Mouse (Mus musculus) CH12.LX (cell line): ENCODE results near the gene Itpr1. TPM values are rescaled to one million over a fixed set of nuclear protein-coding genes. Genes with fewer than 3 reads are reported as not detected.

Source experiments
- DNase-seq: peaks from one replicate; pipeline ENCODE4 v3.0.0-alpha.2; 2013; ENCODE audit errors: extremely low read depth
- H3K27ac ChIP-seq: 2 replicates; pipeline ENCODE4 v1.5.1; 2012; ENCODE audit warnings: low read depth, mild to moderate bottlenecking, control low read depth, moderate library complexity; ENCODE audit not compliant: insufficient read depth
- H3K27me3 ChIP-seq: replicated peaks from 2 replicates; pipeline ENCODE3; 2012; ENCODE audit warnings: inconsistent platforms
- H3K36me3 ChIP-seq, 2 experiments: replicated peaks in 1 of 2; 2 replicates each; pipeline versions ENCODE3 to v1.6.1; 2012; ENCODE audit warnings: inconsistent platforms in 1 of 2, low read length in 1 of 2, mild to moderate bottlenecking in 1 of 2, mixed read lengths in 1 of 2, moderate library complexity in 1 of 2; ENCODE audit not compliant: control insufficient read depth in 1 of 2, insufficient read depth in 1 of 2
- H3K4me1 ChIP-seq, 2 experiments: 2 replicates each; pipeline ENCODE4 v1.6.1; 2012; ENCODE audit warnings: inconsistent platforms in 1 of 2, moderate library complexity in 1 of 2; ENCODE audit not compliant: insufficient read depth in 2 of 2, control insufficient read depth in 1 of 2
- H3K4me2 ChIP-seq: 2 replicates; pipeline ENCODE4 v1.6.1; 2012; ENCODE audit warnings: low read depth, mild to moderate bottlenecking, control low read depth; ENCODE audit not compliant: poor library complexity, insufficient read depth, severe bottlenecking
- H3K4me3 ChIP-seq, 3 experiments: fragments of 150-350 bp in 1 of 3; sonication (generic) in 1 of 3; replicated peaks in 1 of 3; 2 replicates each; pipeline versions ENCODE3 to v1.5.1; 2011 to 2012; ENCODE audit warnings: low read depth in 2 of 3, low read length in 2 of 3, mild to moderate bottlenecking in 2 of 3, moderate library complexity in 2 of 3, control low read depth in 1 of 3, improper control_type of control experiment in 1 of 3, inconsistent platforms in 1 of 3, mixed read lengths in 1 of 3; ENCODE audit not compliant: poor library complexity in 1 of 3
- H3K79me2 ChIP-seq: replicated peaks from 2 replicates; pipeline ENCODE4 v1.6.1; 2012; ENCODE audit warnings: mild to moderate bottlenecking, moderate library complexity; ENCODE audit not compliant: control insufficient read depth, poor library complexity, insufficient read depth, severe bottlenecking; ENCODE audit errors: extremely low read depth
- H3K9ac ChIP-seq: 2 replicates; pipeline ENCODE4 v1.6.1; 2012; ENCODE audit warnings: low read depth, mild to moderate bottlenecking, control low read depth, moderate library complexity; ENCODE audit not compliant: insufficient read depth
- H3K9me3 ChIP-seq: replicated peaks from 2 replicates; pipeline ENCODE3; 2012; ENCODE audit warnings: low read length, inconsistent platforms, mixed read lengths
- CHD2 ChIP-seq: IDR thresholded peaks from 2 replicates; pipeline ENCODE4 v1.6.1; 2011; ENCODE audit warnings: low read length, improper control_type of control experiment
- E2F4 ChIP-seq: IDR thresholded peaks from 2 replicates; pipeline ENCODE4 v1.6.1; 2011; ENCODE audit warnings: low read depth, low read length, improper control_type of control experiment; ENCODE audit not compliant: insufficient replicate concordance
- EP300 ChIP-seq: IDR thresholded peaks from 2 replicates; pipeline ENCODE4 v1.6.1; 2011; ENCODE audit warnings: low read length, improper control_type of control experiment
- ETS1 ChIP-seq: conservative IDR thresholded peaks from 2 replicates; pipeline ENCODE4 v1.6.1; 2012; ENCODE audit warnings: low read depth, mild to moderate bottlenecking, inconsistent platforms, low read length, improper control_type of control experiment, moderate library complexity
- HCFC1 ChIP-seq: IDR thresholded peaks from 2 replicates; pipeline ENCODE4 v1.6.1; 2012; ENCODE audit warnings: low read depth, mild to moderate bottlenecking, inconsistent platforms, low read length, improper control_type of control experiment
- JUN ChIP-seq: IDR thresholded peaks from 2 replicates; pipeline ENCODE4 v1.6.1; 2011; ENCODE audit warnings: low read depth, mild to moderate bottlenecking, low read length, improper control_type of control experiment, moderate library complexity; ENCODE audit not compliant: insufficient read depth
- KAT2A ChIP-seq: IDR thresholded peaks from 2 replicates; pipeline ENCODE4 v1.6.1; 2012; ENCODE audit warnings: low read length, improper control_type of control experiment, inconsistent platforms; ENCODE audit not compliant: insufficient replicate concordance
- MAX ChIP-seq: IDR thresholded peaks from 2 replicates; pipeline ENCODE4 v1.6.1; 2011; ENCODE audit warnings: low read length, improper control_type of control experiment
- MXI1 ChIP-seq: IDR thresholded peaks from 2 replicates; pipeline ENCODE4 v1.6.1; 2011; ENCODE audit warnings: mild to moderate bottlenecking, low read depth, low read length, improper control_type of control experiment
- MYC ChIP-seq: IDR thresholded peaks from 2 replicates; pipeline ENCODE4 v1.6.1; 2011; ENCODE audit warnings: low read depth, mild to moderate bottlenecking, improper control_type of control experiment, low read length
- NELFE ChIP-seq: IDR thresholded peaks from 2 replicates; pipeline ENCODE4 v1.6.1; 2011; ENCODE audit warnings: low read depth, low read length, improper control_type of control experiment
- NRF1 ChIP-seq: IDR thresholded peaks from 2 replicates; pipeline ENCODE4 v1.6.1; 2014; ENCODE audit warnings: low read depth, mild to moderate bottlenecking, inconsistent platforms, low read length, improper control_type of control experiment, moderate library complexity
- PAX5 ChIP-seq: IDR thresholded peaks from 2 replicates; pipeline ENCODE4 v1.6.1; 2012; ENCODE audit warnings: low read length, inconsistent platforms, mixed read lengths
- RAD21 ChIP-seq: IDR thresholded peaks from 2 replicates; pipeline ENCODE4 v1.6.1; 2011; ENCODE audit warnings: low read depth, mild to moderate bottlenecking, low read length, improper control_type of control experiment, moderate library complexity
- SIN3A ChIP-seq: IDR thresholded peaks from 2 replicates; pipeline ENCODE4 v1.6.1; 2012; ENCODE audit warnings: low read length, improper control_type of control experiment, inconsistent platforms
- USF1 ChIP-seq: IDR thresholded peaks from 2 replicates; pipeline ENCODE4 v1.6.1; 2014; ENCODE audit warnings: low read depth, mild to moderate bottlenecking, inconsistent platforms, low read length, improper control_type of control experiment
- ZKSCAN1 ChIP-seq: IDR thresholded peaks from 2 replicates; pipeline ENCODE4 v1.6.1; 2012; ENCODE audit warnings: low read depth, inconsistent platforms, low read length, improper control_type of control experiment, borderline replicate concordance
- ZNF384 ChIP-seq: IDR thresholded peaks from 2 replicates; pipeline ENCODE4 v1.6.1; 2012; ENCODE audit warnings: low read depth, low read length, improper control_type of control experiment, inconsistent platforms
- dilution Hi-C: fragments of 300-500 bp; cut with MboI; formaldehyde crosslinking; loops from 2 replicates; pipeline ENCODE4 v1.14.3; 2020; ENCODE audit warnings: low sequenced_read_pairs; ENCODE audit not compliant: extremely low pct_unique_long_range_greater_than_20kb, extremely low pct_ligation_motif_present
- in situ Hi-C: fragments of 300-500 bp; cut with MboI; formaldehyde crosslinking; loops from 3 replicates; pipeline ENCODE4 v1.14.3; 2019; ENCODE audit warnings: low sequenced_read_pairs, low pct_ligation_motif_present, low pct_unique_long_range_greater_than_20kb, mixed read lengths
- polyA plus RNA-seq: library from polyadenylated mRNA; unstranded; fragments of >175 nt; gene quantifications from 2 replicates; pipeline ENCODE4 v1.2.1, GENCODE M21; 2012; ENCODE audit warnings: low read depth; ENCODE audit not compliant: insufficient read length
- total RNA-seq, 2 experiments: library from RNA; depleted of rRNA; stranded (reverse); fragments of 300-350 nt in 1 of 2; fragments of >200 nt in 1 of 2; gene quantifications; 2 replicates each; pipeline ENCODE4 v1.2.3; 2012 to 2014

Gene Itpr1
- total and polyA plus RNA-seq, 3 experiments, result 42.8 to 73.1 (median 53.4) TPM

- TF ChIP-seq HCFC1 (no peak), PAX5 (no peak), MAX (no peak), EP300 (peak; percentile 52; the same call in 1 of the 2 replicates), KAT2A (no peak), MYC (no peak), SIN3A (no peak), ZKSCAN1 (no peak), NELFE (no peak), NRF1 (no peak)
- TF ChIP-seq, all 38 proteins: peak for 7
Observed at GRCm38 (mm10) chr6:108448016-108448735, 235.3 kb downstream of the Itpr1 start (continued).

GRCm38 (mm10) chr6:108448864-108449263, 236.0 kb downstream of the Itpr1 start:
- no peak overlapping the region for H3K4me3 ChIP-seq
- peaks cover 2 to 24% of the 10 kb centered on the region in 2 experiments for H3K4me1 ChIP-seq
- no peaks in the 10 kb centered on the region for H3K79me2 ChIP-seq
- H3K9ac ChIP-seq, result no peak overlapping the region
- no peaks in the 10 kb centered on the region for H3K9me3 ChIP-seq
- H3K4me2 ChIP-seq, result no peak overlapping the region
- dilution Hi-C loops, result no loop called here
- no peak for DNase-seq
- in situ Hi-C loops, result no loop called here
- no peaks in the 10 kb centered on the region for H3K27me3 ChIP-seq
- no peak for TF ChIP-seq USF1
- no peak for TF ChIP-seq CHD2
- TF ChIP-seq ZNF384, result no peak
- no peak for TF ChIP-seq JUN
- TF ChIP-seq E2F4, result no peak
- TF ChIP-seq MXI1, result no peak
- H3K27ac ChIP-seq, result no peak overlapping the region
- peaks cover 23 to 92% of the 10 kb centered on the region in 2 experiments for H3K36me3 ChIP-seq

GRCm38 (mm10) chr6:108451536-108451935, 238.6 kb downstream of the Itpr1 start:
- Histone ChIP-seq H3K4me3 (no peak overlapping the region), H3K4me2 (no peak overlapping the region), H3K36me3 (peaks cover 21 to 92% of the 10 kb centered on the region in 2 experiments), H3K4me1 (peaks cover 2 to 24% of the 10 kb centered on the region in 2 experiments), H3K9ac (no peak overlapping the region), H3K27me3 (no peaks in the 10 kb centered on the region), H3K9me3 (no peaks in the 10 kb centered on the region), H3K79me2 (no peaks in the 10 kb centered on the region), H3K27ac (no peak overlapping the region)
- DNase-seq, result no peak
- TF ChIP-seq SIN3A (no peak), ETS1 (no peak), RAD21 (no peak)
- dilution Hi-C loops (no loop called here), in situ Hi-C loops (no loop called here)
